11 mouse cellular contexts compared by ENCODE assay signal in the genomic region with DNA sequence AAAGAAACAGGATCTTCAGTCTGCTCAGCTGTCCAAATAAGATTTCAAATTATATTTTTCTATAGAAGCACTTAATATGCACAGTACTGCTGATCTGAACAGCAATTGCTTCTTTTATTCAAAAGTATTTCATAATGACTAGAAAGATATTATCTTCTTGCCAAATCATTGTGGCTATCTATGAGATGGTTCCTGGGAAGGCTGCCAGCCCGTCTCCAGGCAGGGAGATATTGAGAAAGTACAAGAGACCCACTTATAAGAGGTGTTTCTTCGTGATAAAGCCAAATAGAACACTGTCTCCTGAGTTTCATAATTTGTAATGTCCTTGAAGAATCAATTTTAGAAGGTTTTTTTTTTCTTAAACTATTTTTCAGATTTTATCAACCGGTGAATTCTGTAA. TPM values are rescaled to one million over a fixed set of nuclear protein-coding genes. Genes with fewer than 3 reads are reported as not detected.
A peak's percentile ranks its signal among the peaks of the same experiment; 100 is the strongest.
DNase-seq lines count a peak whose midpoint lies in the region; ATAC-seq lines count a peak whose summit lies in the region.
"Had no signal": no experiment of that assay in that cellular context is flagged by ENCODE, and none has a peak within 500 bp of the region (broad histone marks: within the 10 kb centered on the region; RNA-seq: fewer than 3 reads in every experiment).

No protein-coding gene starts in this region.

- H3K27ac ChIP-seq in midbrain, embryonic 15.5 days = no peak overlapping the region
- H3K27ac ChIP-seq: limb, embryonic 15.5 days; macrophage had no signal

- H3K4me3 ChIP-seq in midbrain, embryonic 15.5 days = no peak overlapping the region
- H3K4me3 ChIP-seq: limb, embryonic 15.5 days had no signal

- H3K9me3 ChIP-seq in midbrain, embryonic 15.5 days = no peaks in the 10 kb centered on the region
- H3K9me3 ChIP-seq: limb, embryonic 15.5 days had no signal

- no peaks in the 10 kb centered on the region for H3K4me1 ChIP-seq in midbrain, embryonic 15.5 days
- H3K4me1 ChIP-seq: limb, embryonic 15.5 days had no signal

- H3K4me2 ChIP-seq in midbrain, embryonic 15.5 days = no peak overlapping the region
- H3K4me2 ChIP-seq: limb, embryonic 15.5 days had no signal

- no peaks in the 10 kb centered on the region for H3K27me3 ChIP-seq in midbrain, embryonic 15.5 days (replicated peaks)
- H3K27me3 ChIP-seq: limb, embryonic 15.5 days had no signal

- no peaks in the 10 kb centered on the region for H3K36me3 ChIP-seq in midbrain, embryonic 15.5 days (replicated peaks)
- H3K36me3 ChIP-seq: limb, embryonic 15.5 days had no signal

- WGBS in midbrain, embryonic 15.5 days = 71% methylated on average over 3 of the region's 3 CpGs

- ATAC-seq in granulocyte monocyte progenitor cell, adult 5-6 weeks (replicated peaks; ENCODE audit: poor library complexity, severe bottlenecking) = peak; percentile 59
- ATAC-seq in midbrain, embryonic 15.5 days (replicated peaks) = no peak

- DNase-seq in layer of hippocampus, adult 9-11 months = peak; percentile 25
- no peak for DNase-seq in layer of hippocampus, postnatal 36 days
- DNase-seq in adrenal gland, adult 8-10 months = peak; percentile 35
- DNase-seq in adrenal gland, postnatal 36 days = peak; percentile 57 to 71
- no peak for DNase-seq in lung, postnatal 4 days

- H3K9ac ChIP-seq in midbrain, embryonic 15.5 days = no peak overlapping the region
- H3K9ac ChIP-seq: limb, embryonic 15.5 days had no signal

RNA-seq across cellular contexts. Expression of gene Rnf133, which starts 13.0 kb away (rescaled TPM):
- 1 to 10 TPM in 1 of 2 experiments, under 1 TPM in 1; 0.76 to 1.1 TPM for total RNA-seq in layer of hippocampus, postnatal 36 days (2021)
- total RNA-seq in adrenal gland, adult 8-10 months (2022) = under 1 TPM in 1 of 4 experiments, not detected in 3; 0.21 TPM
- total RNA-seq in adrenal gland, postnatal 36 days (2021) = not detected
- not detected in 2 replicates for total RNA-seq in granulocyte monocyte progenitor cell, adult 5-6 weeks (2014; fragmentation: Nextera tagmentation)
- not detected in 2 replicates for total RNA-seq in granulocyte monocyte progenitor cell, adult 5-6 weeks (2017)
- not detected in 2 replicates for polyA plus RNA-seq in midbrain, embryonic 15.5 days (2015; fragmentation: Nextera tagmentation; extraction: Ambion mirVana)
- total RNA-seq: ES-E14 had no signal
- polyA plus RNA-seq: forebrain, embryonic 11.5 days; limb, embryonic 15.5 days; macrophage had no signal

RNA-seq across cellular contexts. Expression of gene Rnf148, which starts 17.9 kb away (rescaled TPM):
- under 1 TPM; 0.47 to 0.71 TPM for total RNA-seq in layer of hippocampus, postnatal 36 days (2021)
- total RNA-seq in adrenal gland, adult 8-10 months (2022) = not detected
- not detected for total RNA-seq in adrenal gland, postnatal 36 days (2021)
- not detected in 2 replicates for total RNA-seq in granulocyte monocyte progenitor cell, adult 5-6 weeks (2014; fragmentation: Nextera tagmentation)
- not detected in 2 replicates for total RNA-seq in granulocyte monocyte progenitor cell, adult 5-6 weeks (2017)
- polyA plus RNA-seq in midbrain, embryonic 15.5 days (2015; fragmentation: Nextera tagmentation; extraction: Ambion mirVana) = not detected in 2 replicates
- total RNA-seq: ES-E14 had no signal
- polyA plus RNA-seq: forebrain, embryonic 11.5 days; limb, embryonic 15.5 days; macrophage had no signal

Comparison
In these comparisons a context has a peak if more than half of its experiments do, and no peak if none do; other contexts are left out.
1. DNase-seq: peak in layer of hippocampus, adult 9-11 months (single experiment), adrenal gland, adult 8-10 months (single experiment) and adrenal gland, postnatal 36 days (2 of 2); none in layer of hippocampus, postnatal 36 days (0 of 2) and lung, postnatal 4 days (0 of 2).